Mouse (Mus musculus): ENCODE measurements around the gene Lrrn2. TPM values are rescaled to one million over a fixed set of nuclear protein-coding genes. Genes with fewer than 3 reads are reported as not detected.
"Not testable (repeated sequence)": the region's sequence is repeated elsewhere in the genome, so short reads cannot be mapped to it uniquely, and the experiment has no call there.

The Lrrn2 gene
- polyA plus RNA-seq, 1 experiment from 2014 or later: not detected

GRCm38 (mm10) chr1:132981232-132981631, 101.2 kb downstream of the Lrrn2 start:
- POLR2A ChIA-PET: no interaction called here
- no peak for ATAC-seq

GRCm38 (mm10) chr1:132982728-132983127, 102.7 kb downstream of the Lrrn2 start:
- CTCF ChIA-PET: interaction anchor here (0.8 to 1.8 kb wide), 3 partner anchors 9 to 457 kb away, joined by 3 to 5 read pairs (median 4); no protein-coding TSS in a partner anchor
- no peaks in the 10 kb centered on the region for H3K27me3 ChIP-seq
- TF ChIP-seq CTCF (IDR thresholded peaks at IDR 0.05): peak; percentile 83
- in situ Hi-C loops (cut with MboI; ENCODE audit: low pct_unique_long_range_greater_than_20kb): no loop called here
- ATAC-seq: peak; percentile 75
- POLR2A ChIA-PET: no interaction called here
- DNase-seq (ENCODE audit: low read depth, low spot score): no peak

More at GRCm38 (mm10) chr1:132981232-132981631, 101.2 kb downstream of the Lrrn2 start:
- no peak for TF ChIP-seq CTCF (IDR thresholded peaks at IDR 0.05)
- H3K27me3 ChIP-seq: no peaks in the 10 kb centered on the region
- in situ Hi-C loops (cut with MboI; ENCODE audit: low pct_unique_long_range_greater_than_20kb): no loop called here
- no peak for DNase-seq (ENCODE audit: low read depth, low spot score)
- CTCF ChIA-PET: no interaction called here

- in situ Hi-C loops (cut with MboI; ENCODE audit: low pct_unique_long_range_greater_than_20kb); DNase-seq (ENCODE audit: low read depth, low spot score); ATAC-seq; POLR2A ChIA-PET; H3K27me3 ChIP-seq: not testable (repeated sequence)
- CTCF ChIA-PET: interaction anchor here (1.2 kb wide), 1 partner anchor 26 kb away, joined by 3 read pairs; no protein-coding TSS in a partner anchor
Measured at GRCm38 (mm10) chr1:132988556-132989459, 108.7 kb downstream of the Lrrn2 start.

Other genes with a start within 250 kb of the Lrrn2 start
- gene Nfasc, start 138.5 kb upstream of the Lrrn2 start, polyA plus RNA-seq (2021): not detected
- gene Mdm4, start 150.3 kb downstream of the Lrrn2 start, polyA plus RNA-seq (2021): 59.2 TPM
- 2.3 TPM for gene Pik3c2b, start 165.4 kb downstream of the Lrrn2 start, polyA plus RNA-seq (2021)

Data from Patski (cell line).